Mouse (Mus musculus) lung, postnatal 0 days (tissue): ENCODE results near the gene Sorbs2.

Source experiments
- CTCF ChIP-seq: IDR thresholded peaks from 2 replicates; pipeline ENCODE4 v1.5.1; 2016; ENCODE audit warnings: antibody characterized with exemption, mild to moderate bottlenecking
- EP300 ChIP-seq: IDR thresholded peaks from 2 replicates; pipeline ENCODE4 v1.6.1; 2016; ENCODE audit warnings: antibody characterized with exemption, mild to moderate bottlenecking, control low read depth

GRCm38 (mm10) chr8:45858391-45858790 is 350.8 kb downstream of the Sorbs2 start:
- no peak for TF ChIP-seq CTCF
- TF ChIP-seq EP300 = no peak
